Mouse (Mus musculus) cerebellum, adult 2 months (tissue): ENCODE results near the gene Figla. TPM values are rescaled to one million over a fixed set of nuclear protein-coding genes. Genes with fewer than 3 reads are reported as not detected.

Experiments used
- DNase-seq, 2 experiments: peaks; one replicate each; pipeline ENCODE4 v3.0.0; 2021
- H3K27ac ChIP-seq: fragments of 200-500 bp; 2 replicates; pipeline ENCODE4 v1.5.1; 2012; ENCODE audit warnings: low read length, control low read depth, inconsistent platforms; ENCODE audit not compliant: insufficient read depth
- H3K27me3 ChIP-seq: fragments of 200-500 bp; 2 replicates; pipeline ENCODE4 v1.6.1; 2012; ENCODE audit warnings: inconsistent platforms, mild to moderate bottlenecking, low read length, moderate library complexity; ENCODE audit not compliant: control insufficient read depth, insufficient read depth
- H3K4me1 ChIP-seq: fragments of 200-500 bp; 2 replicates; pipeline ENCODE4 v1.6.1; 2011; ENCODE audit warnings: low read length; ENCODE audit not compliant: control insufficient read depth, insufficient read depth
- H3K4me3 ChIP-seq: fragments of 200-500 bp; replicated peaks from 2 replicates; pipeline ENCODE3; 2011; ENCODE audit warnings: mild to moderate bottlenecking, low read depth, low read length, control low read depth; ENCODE audit not compliant: insufficient read depth
- CTCF ChIP-seq: fragments of 200-500 bp; IDR thresholded peaks from 2 replicates; pipeline ENCODE4 v1.5.1; 2011; ENCODE audit warnings: low read depth, mild to moderate bottlenecking, control low read depth, low read length, moderate library complexity, borderline replicate concordance; ENCODE audit not compliant: insufficient read depth
- POLR2A ChIP-seq: fragments of 200-500 bp; IDR thresholded peaks from 2 replicates; pipeline ENCODE4 v1.6.1; 2011; ENCODE audit warnings: low read length, control low read depth, borderline replicate concordance; ENCODE audit not compliant: insufficient read depth
- WGBS: fragments of 180-500 bp; shearing (Covaris S2); methylation state at CpG from one replicate; pipeline ENCODE4 v1.1.7; 2018; 5-methylcytosine and 5-hydroxymethylcytosine counted together
- polyA plus RNA-seq: library from polyadenylated mRNA; depleted of rRNA; stranded (reverse); fragments of >200 nt; gene quantifications from 2 replicates; pipeline ENCODE4 v1.2.3, GENCODE M21; 2012

Gene Figla
- polyA plus RNA-seq, 1 experiment: not detected

GRCm38 (mm10) chr6:86033635-86034034, 17.7 kb downstream of the Figla start:
- Histone ChIP-seq H3K27me3 (no peaks in the 10 kb centered on the region), H3K27ac (no peak overlapping the region), H3K4me1 (peaks cover 30% of the 10 kb centered on the region), H3K4me3 (no peak overlapping the region)
- WGBS: 97% methylated on average over 1 of the region's 1 CpGs
- DNase-seq: no peak
- TF ChIP-seq POLR2A (no peak), CTCF (no peak)

- Histone ChIP-seq H3K27me3 (no peaks in the 10 kb centered on the region), H3K27ac (peak overlapping the region; percentile 39; the same call in 1 of the 2 replicates), H3K4me1 (peaks cover 18% of the 10 kb centered on the region), H3K4me3 (no peak overlapping the region)
- WGBS: 11% methylated on average over 2 of the region's 2 CpGs
- TF ChIP-seq CTCF (no peak), POLR2A (no peak)
- DNase-seq: no peak
Observed at GRCm38 (mm10) chr6:86038901-86039300, 22.9 kb downstream of the Figla start.

- Histone ChIP-seq H3K4me3 (no peak overlapping the region), H3K4me1 (peaks cover 23% of the 10 kb centered on the region), H3K27me3 (no peaks in the 10 kb centered on the region), H3K27ac (no peak overlapping the region)
- TF ChIP-seq POLR2A: no peak
- no peak for TF ChIP-seq CTCF
- 18% methylated on average over 1 of the region's 1 CpGs for WGBS
- peak in 1 of 2 experiments; percentile 60 for DNase-seq
Observed at GRCm38 (mm10) chr6:86040140-86040539, 24.2 kb downstream of the Figla start.

GRCm38 (mm10) chr6:86047510-86047909, 31.5 kb downstream of the Figla start:
- Histone ChIP-seq H3K27ac (no peak overlapping the region), H3K4me3 (no peak overlapping the region), H3K4me1 (peaks cover 17% of the 10 kb centered on the region), H3K27me3 (no peaks in the 10 kb centered on the region)
- no peak for TF ChIP-seq POLR2A
- TF ChIP-seq CTCF: no peak
- WGBS: 74% methylated on average over 11 of the region's 11 CpGs
- DNase-seq: no peak

GRCm38 (mm10) chr6:86048509-86048908, 32.5 kb downstream of the Figla start:
- no peak overlapping the region for H3K4me3 ChIP-seq
- no peak overlapping the region for H3K27ac ChIP-seq
- peaks cover 21% of the 10 kb centered on the region for H3K4me1 ChIP-seq
- no peak for DNase-seq
- H3K27me3 ChIP-seq: no peaks in the 10 kb centered on the region
- TF ChIP-seq CTCF (no peak), POLR2A (no peak)
- WGBS: 78% methylated on average over 5 of the region's 5 CpGs

GRCm38 (mm10) chr6:86050586-86051268, 34.8 kb downstream of the Figla start:
- DNase-seq: no peak
- peaks cover 16% of the 10 kb centered on the region for H3K4me1 ChIP-seq
- TF ChIP-seq POLR2A (no peak), CTCF (no peak)
- no peak overlapping the region for H3K27ac ChIP-seq
- H3K27me3 ChIP-seq: no peaks in the 10 kb centered on the region
- H3K4me3 ChIP-seq: no peak overlapping the region
- 52% methylated on average over 6 of the region's 6 CpGs for WGBS

- peaks cover 16% of the 10 kb centered on the region for H3K4me1 ChIP-seq
- DNase-seq: no peak
- H3K27me3 ChIP-seq: no peaks in the 10 kb centered on the region
- no peak for TF ChIP-seq POLR2A
- no peak for TF ChIP-seq CTCF
- no peak overlapping the region for H3K4me3 ChIP-seq
- 44% methylated on average over 7 of the region's 7 CpGs for WGBS
- no peak overlapping the region for H3K27ac ChIP-seq
Observed at GRCm38 (mm10) chr6:86052032-86052459, 36.1 kb downstream of the Figla start.

- TF ChIP-seq CTCF (no peak), POLR2A (no peak)
- H3K27ac ChIP-seq: peak overlapping the region; percentile 23; the same call in 1 of the 2 replicates
- 28% methylated on average over 4 of the region's 4 CpGs for WGBS
- peaks cover 16% of the 10 kb centered on the region for H3K4me1 ChIP-seq
- no peaks in the 10 kb centered on the region for H3K27me3 ChIP-seq
- no peak for DNase-seq
- H3K4me3 ChIP-seq: no peak overlapping the region
Observed at GRCm38 (mm10) chr6:86052556-86052955, 36.6 kb downstream of the Figla start.
